Mouse (Mus musculus) spleen, postnatal 0 days (tissue): Measurements from ENCODE around the gene Slc35f3. TPM values are rescaled to one million over a fixed set of nuclear protein-coding genes. Genes with fewer than 3 reads are reported as not detected.

Experiments
- polyA plus RNA-seq: library from polyadenylated mRNA; unstranded; fragments of >200 nt; fragmentation: Nextera tagmentation; extraction: Ambion mirVana; gene quantifications from 2 replicates; pipeline ENCODE4 v1.2.1, GENCODE M21; 2015

The Slc35f3 gene
- 0.16 TPM in 1 of 2 replicates, not detected in the other for polyA plus RNA-seq

GRCm38 (mm10) chr8:126298296-126299093 lies at the start of gene Slc35f3:
TSS of gene Slc35f3 (plus strand) at chr8:126298558.

GRCm38 (mm10) chr8:126422174-126422919 lies 124.0 kb downstream of the Slc35f3 start, which contains the start of gene Coa6:
TSS of gene Coa6 (plus strand) at chr8:126422515.

Other genes starting within 250 kb of the Slc35f3 start
- 34.9 and 35.3 TPM in 2 replicates for gene Coa6, start 124.0 kb downstream of the Slc35f3 start, polyA plus RNA-seq
- 1.9 and 2.3 TPM in 2 replicates for gene Tarbp1, start 176.5 kb downstream of the Slc35f3 start, polyA plus RNA-seq